Mouse (Mus musculus) megakaryocyte progenitor cell, adult 5-6 weeks (primary cell): ENCODE measurements around the gene Mettl5. TPM values are rescaled to one million over a fixed set of nuclear protein-coding genes. Genes with fewer than 3 reads are reported as not detected.

ENCODE experiments used
- ATAC-seq: replicated peaks from 2 replicates; pipeline ENCODE4 v1.8.0; 2016; ENCODE audit warnings: mild to moderate bottlenecking, moderate TSS enrichment, inconsistent platforms; ENCODE audit not compliant: poor library complexity
- total RNA-seq, 2 experiments: library from RNA; stranded (forward) in 1 of 2; stranded (reverse) in 1 of 2; fragments of 157-497, 149-512 nt in 1 of 2; fragments of 200-1000 nt in 1 of 2; gene quantifications; 2 replicates each; pipeline versions ENCODE4 v1.2.3 to v1.2.4; 2015 to 2017

The Mettl5 gene
- total RNA-seq, 2 experiments from 2014 or later = 35.3 to 41.4 TPM

DNA sequence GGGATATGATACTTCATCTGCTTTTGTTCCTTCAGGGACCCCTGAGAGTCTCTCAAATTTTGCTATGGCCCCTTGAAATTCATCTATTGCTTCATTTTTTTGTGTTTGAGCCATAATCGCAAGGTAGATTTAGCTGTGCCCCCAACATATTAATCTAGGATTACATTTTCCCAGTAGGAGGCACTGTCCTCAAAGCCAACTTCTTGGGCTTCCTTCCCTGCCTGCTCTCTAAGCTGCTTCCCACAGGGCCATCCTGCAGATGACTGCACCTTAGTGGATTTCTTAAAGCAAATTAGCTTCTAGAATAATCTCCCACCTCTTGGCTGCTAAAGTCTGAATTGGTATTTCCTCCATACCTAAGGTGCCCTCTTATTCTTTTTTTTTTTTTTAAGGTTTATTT lies 27.5 kb downstream of the Mettl5 start:
- no peak for ATAC-seq

GRCm38 (mm10) chr2:69856392-69856791 lies 29.0 kb downstream of the Mettl5 start:
- peak; percentile 69 for ATAC-seq

GRCm38 (mm10) chr2:69851427-69852058 lies 33.9 kb downstream of the Mettl5 start:
- ATAC-seq = peak; percentile 95

GRCm38 (mm10) chr2:69849215-69849614 lies 36.2 kb downstream of the Mettl5 start:
- ATAC-seq = no peak

DNA sequence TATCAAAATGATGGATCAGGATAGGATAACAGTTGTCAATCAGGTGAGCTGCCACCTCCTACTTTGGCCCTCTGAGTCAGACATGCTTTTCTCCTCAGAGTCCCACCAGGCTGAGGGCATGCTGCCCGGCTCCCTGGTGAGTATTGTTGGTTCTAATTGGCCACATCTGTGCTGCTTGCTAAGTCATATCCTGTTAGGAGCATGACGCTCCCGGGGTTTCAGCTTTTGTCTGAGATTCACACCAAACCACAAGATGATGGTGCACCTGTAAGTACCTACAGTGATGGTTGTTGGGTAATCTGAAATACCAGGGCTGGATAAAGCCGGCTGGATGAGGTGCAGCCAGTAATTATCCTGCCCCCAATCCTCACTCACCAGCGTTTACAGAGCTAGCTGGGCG lies 45.2 kb downstream of the Mettl5 start:
- 0 out of 2 replicates have a peak, but pooled peaks have one; percentile 20 for ATAC-seq

DNA sequence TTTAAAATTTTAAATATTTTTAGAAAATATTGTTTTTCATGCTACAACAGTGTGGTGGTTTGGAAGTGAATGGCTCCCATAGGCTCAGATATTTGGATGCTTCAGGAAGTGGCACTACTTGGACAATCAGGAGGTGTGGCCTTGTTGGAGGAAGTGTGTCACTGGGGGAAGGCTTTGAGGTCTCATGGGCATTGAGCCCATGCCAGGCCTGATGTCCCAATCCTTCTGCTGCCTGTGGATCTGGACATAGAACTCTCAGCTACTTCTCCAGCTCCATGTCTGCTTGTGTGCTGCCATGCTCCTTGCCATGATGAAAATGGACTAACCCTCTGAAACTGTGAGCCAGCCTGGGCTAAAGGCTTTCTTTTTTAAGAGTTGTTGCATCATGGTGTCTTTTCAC lies 46.7 kb downstream of the Mettl5 start:
- ATAC-seq = peak; percentile 72

GRCm38 (mm10) chr2:69837996-69838395 lies 47.4 kb downstream of the Mettl5 start:
- peak; percentile 77 for ATAC-seq

DNA sequence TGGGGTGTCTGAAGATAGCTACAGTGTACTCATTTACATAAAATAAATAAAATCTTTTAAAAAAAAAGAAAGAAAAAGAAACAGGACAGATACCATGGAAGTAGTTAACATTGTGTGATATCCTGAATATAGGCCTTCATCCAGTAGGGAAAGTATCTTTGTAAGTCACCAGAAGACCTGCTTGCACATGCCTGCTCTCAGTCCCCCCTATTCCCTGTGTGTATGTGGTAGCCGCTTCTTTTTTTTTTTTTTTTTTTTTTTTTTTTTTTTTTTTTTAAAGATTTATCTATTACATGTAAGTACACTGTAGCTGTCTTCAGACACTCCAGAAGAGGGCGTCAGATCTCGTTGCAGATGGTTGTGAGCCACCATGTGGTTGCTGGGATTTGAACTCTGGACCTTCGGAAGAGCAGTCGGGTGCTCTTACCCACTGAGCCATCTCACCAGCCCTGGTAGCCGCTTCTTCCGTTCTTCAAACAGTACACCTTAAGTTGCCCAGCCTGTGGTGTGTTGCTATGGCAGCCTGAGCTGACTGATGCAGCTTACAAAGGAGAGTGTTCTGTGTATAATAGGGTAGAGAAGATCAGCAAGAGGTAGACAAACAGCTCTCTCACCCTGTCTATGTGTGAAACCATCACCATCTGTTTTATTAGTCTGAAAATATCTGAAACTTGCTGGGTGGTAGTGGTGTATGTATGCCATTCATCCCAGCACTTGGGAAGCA lies 48.0 kb downstream of the Mettl5 start:
- ATAC-seq = no peak

DNA sequence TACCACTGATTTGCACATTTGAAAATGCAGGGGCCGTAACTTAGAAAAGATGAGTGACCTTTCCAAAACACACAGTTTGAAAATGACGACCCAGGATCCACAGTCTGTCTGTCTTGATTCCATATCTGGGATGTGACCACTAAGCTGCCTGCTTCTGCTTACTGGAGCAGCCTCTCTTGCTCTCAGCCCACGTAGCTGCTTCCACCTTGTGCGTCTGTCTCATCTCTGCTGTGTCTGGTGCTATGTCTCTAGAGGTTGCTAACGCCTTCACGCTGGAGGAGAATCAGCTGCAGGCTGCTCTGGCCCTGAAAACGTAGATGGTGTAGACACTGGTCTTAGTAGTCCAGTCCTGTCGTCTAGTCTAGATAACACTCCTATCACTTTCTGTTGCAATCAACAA lies 55.3 kb downstream of the Mettl5 start:
- 0 out of 2 replicates have a peak, but pooled peaks have one; percentile 3 for ATAC-seq

DNA sequence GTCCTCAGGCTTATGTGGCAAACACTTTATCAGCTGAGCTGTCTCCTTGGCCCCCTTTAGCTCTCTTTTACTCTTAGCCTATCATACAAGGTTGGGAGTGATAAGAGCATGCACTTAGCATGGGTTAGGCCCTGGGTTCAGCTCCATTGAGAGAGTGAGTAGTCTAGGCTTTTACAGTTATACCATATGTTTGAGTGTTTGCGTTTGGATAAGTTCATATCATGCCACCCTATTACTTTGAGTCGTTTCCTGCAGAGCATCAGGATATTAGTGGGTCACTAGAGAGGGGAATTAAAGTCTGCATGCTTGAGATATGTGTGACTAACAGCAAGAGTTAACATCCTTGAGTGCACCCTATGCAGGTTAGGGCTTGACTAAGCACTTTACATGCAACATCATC lies 55.7 kb downstream of the Mettl5 start:
- ATAC-seq = peak; percentile 88

DNA sequence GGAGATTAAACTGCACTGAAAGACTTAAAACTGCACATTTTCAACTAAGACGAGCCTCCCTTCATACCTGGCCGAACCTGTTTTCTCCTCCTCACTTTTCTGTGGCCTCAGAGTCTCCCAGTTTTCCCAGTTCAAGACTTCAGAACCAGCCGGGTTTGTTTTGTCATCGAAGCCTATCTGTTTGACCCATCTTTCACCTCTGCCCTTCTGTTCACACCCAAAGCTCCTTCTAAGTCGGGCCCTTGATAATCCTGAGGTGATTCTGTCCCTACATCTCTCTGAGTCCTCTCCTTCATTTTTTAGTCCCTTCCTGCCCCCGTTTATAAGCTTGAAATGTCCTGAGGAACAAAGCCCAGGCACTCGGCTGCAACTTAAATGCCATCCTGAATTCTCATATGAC lies 57.4 kb downstream of the Mettl5 start:
- no peak for ATAC-seq

DNA sequence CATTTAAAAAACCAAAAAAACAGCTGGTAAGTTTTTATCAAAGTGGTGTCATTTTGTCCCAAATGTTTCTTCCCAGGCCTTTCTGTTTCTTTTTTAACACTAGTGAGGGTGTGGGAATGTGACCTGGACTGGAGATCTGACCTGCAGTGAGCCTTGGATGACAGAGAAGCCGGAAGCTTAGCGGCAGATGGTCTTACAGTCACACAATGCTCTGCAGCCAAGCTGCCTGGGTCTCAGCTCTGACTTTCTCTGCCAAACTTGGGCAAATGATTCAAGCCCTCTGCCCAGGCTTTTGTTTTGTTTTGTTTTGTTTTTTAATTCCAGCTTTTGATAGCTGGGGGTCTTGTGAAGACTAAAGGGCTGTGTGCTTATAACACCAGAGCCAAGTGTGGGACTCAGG lies 59.0 kb downstream of the Mettl5 start:
- ATAC-seq = no peak

- ATAC-seq = no peak
Observed at GRCm38 (mm10) chr2:69825898-69826297, 59.5 kb downstream of the Mettl5 start.

DNA sequence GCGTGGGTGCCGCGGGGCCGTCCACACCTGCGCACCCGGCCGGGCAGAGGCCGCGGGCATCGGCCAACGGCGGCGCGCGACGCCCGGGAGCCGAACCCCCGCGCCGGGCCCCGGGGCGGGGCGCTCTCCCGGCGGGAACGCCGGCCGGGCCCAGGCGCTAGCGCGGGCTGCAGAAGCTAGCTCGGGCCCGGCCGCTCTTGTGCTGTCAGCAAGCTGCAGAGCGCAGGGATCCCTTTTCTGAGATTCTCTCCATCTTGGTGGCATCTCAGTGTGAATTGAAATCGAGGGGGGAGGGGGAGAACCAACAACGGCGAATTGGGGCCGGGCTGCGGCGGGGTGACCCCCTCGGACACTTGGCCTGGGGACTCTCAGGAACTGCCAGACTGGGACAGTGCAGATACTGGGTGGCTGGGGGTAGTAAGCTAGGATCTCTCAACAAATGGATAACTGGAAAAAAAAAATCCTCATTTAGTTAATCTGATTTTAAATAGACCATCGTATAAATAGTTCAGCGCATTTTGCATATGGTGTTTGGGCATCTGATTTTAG lies 62.2 kb downstream of the Mettl5 start:
- ATAC-seq = peak; percentile 35

DNA sequence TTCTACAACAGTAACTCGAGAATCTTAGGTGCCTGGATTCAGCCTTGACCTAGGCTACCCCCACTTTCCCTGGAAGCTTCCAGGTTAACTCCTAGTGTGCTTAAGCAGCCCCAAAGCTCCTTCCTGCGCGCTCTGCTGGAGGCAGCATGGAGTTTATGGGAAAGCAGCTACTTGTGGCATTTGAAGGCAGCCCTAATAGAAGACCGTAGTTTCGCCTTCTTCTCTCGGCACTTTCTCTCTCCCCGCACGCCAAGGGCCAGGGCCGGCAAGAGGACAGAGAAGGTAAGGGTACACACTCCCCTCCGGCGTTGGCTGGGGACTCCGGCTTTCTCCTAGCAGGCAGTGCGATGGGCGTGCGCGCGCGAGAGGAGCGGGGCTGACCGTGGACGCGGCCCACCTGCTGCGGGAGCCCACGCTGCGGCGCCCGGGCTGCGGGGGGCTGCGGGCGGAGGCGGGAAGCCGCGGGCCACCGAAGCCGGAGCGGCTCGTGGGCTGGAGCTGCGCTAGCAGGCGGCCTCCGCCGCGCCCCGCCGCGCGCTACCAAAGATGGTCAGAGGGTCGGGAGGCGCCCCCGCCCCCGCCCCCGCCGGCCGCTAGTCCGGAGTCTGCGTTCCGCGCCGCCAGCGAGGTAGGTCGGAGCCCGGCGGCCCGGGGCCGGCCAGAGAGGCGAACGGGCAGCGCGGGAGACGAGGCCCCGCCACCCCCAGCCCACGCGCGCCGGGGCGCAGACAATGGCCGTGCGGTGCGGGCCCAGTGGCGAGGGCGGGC lies 62.9 kb downstream of the Mettl5 start:
- peak; percentile 32 for ATAC-seq

GRCm38 (mm10) chr2:69821711-69822110 lies 63.7 kb downstream of the Mettl5 start, which contains the start of gene Klhl23:
Klhl23 (plus strand) TSS chr2:69821944.
- ATAC-seq = peak; percentile 60

Other genes starting within 250 kb of the Mettl5 start
- gene Bbs5, start 238.4 kb downstream of the Mettl5 start, total RNA-seq (2015) = 6.8 and 8.9 TPM in 2 replicates
- gene Bbs5, start 238.4 kb downstream of the Mettl5 start, total RNA-seq (2017) = 4.6 and 5.2 TPM in 2 replicates
- gene Klhl41, start 215.5 kb downstream of the Mettl5 start, total RNA-seq (2015) = not detected in 2 replicates
- gene Klhl41, start 215.5 kb downstream of the Mettl5 start, total RNA-seq (2017) = 0.07 TPM in 1 of 2 replicates, not detected in the other
- gene Fastkd1, start 172.1 kb downstream of the Mettl5 start, total RNA-seq (2015) = 21.3 and 21.8 TPM in 2 replicates
- gene Fastkd1, start 172.1 kb downstream of the Mettl5 start, total RNA-seq (2017) = 16.7 and 17.0 TPM in 2 replicates
- 136 and 142 TPM in 2 replicates for gene Ppig, start 163.1 kb downstream of the Mettl5 start, total RNA-seq (2015)
- gene Ppig, start 163.1 kb downstream of the Mettl5 start, total RNA-seq (2017) = 70.5 and 131 TPM in 2 replicates
- 1.8 and 2.5 TPM in 2 replicates for gene Ccdc173, start 96.0 kb downstream of the Mettl5 start, total RNA-seq (2015)
- 0.54 and 3.3 TPM in 2 replicates for gene Ccdc173, start 96.0 kb downstream of the Mettl5 start, total RNA-seq (2017)
- gene Phospho2, start 96.0 kb downstream of the Mettl5 start, total RNA-seq (2015) = 24.5 and 25.3 TPM in 2 replicates
- 21.9 and 25.0 TPM in 2 replicates for gene Phospho2, start 96.0 kb downstream of the Mettl5 start, total RNA-seq (2017)
- gene Klhl23, start 63.7 kb downstream of the Mettl5 start, total RNA-seq (2015) = 15.1 and 18.7 TPM in 2 replicates
- 28.6 and 30.4 TPM in 2 replicates for gene Klhl23, start 63.7 kb downstream of the Mettl5 start, total RNA-seq (2017)
- gene Ssb, start 24.1 kb downstream of the Mettl5 start, total RNA-seq (2015) = 421 and 424 TPM in 2 replicates
- gene Ssb, start 24.1 kb downstream of the Mettl5 start, total RNA-seq (2017) = 505 and 604 TPM in 2 replicates
- gene Ubr3, start 11.6 kb upstream of the Mettl5 start, total RNA-seq (2015) = 34.8 and 42.0 TPM in 2 replicates
- gene Ubr3, start 11.6 kb upstream of the Mettl5 start, total RNA-seq (2017) = 31.7 and 45.8 TPM in 2 replicates
- 0.02 TPM in 1 of 2 replicates, not detected in the other for gene Myo3b, start 153.5 kb upstream of the Mettl5 start, total RNA-seq (2015)
- not detected in 2 replicates for gene Myo3b, start 153.5 kb upstream of the Mettl5 start, total RNA-seq (2017)